Mouse (Mus musculus) erythroblast, embryonic 14.5 days (primary cell): ENCODE data around the gene Fam19a4. TPM values are rescaled to one million over a fixed set of nuclear protein-coding genes. Genes with fewer than 3 reads are reported as not detected.

ENCODE experiments used
- H3K27me3 ChIP-seq: 2 replicates; pipeline ENCODE4 v1.6.1; 2012; ENCODE audit warnings: inconsistent platforms; ENCODE audit not compliant: control insufficient read depth
- H3K36me3 ChIP-seq: 2 replicates; pipeline ENCODE4 v1.6.1; 2012; ENCODE audit warnings: mild to moderate bottlenecking, inconsistent platforms; ENCODE audit not compliant: control insufficient read depth
- H3K4me1 ChIP-seq: 2 replicates; pipeline ENCODE4 v1.6.1; 2012; ENCODE audit warnings: inconsistent platforms; ENCODE audit not compliant: control insufficient read depth
- H3K4me3 ChIP-seq: replicated peaks from 2 replicates; pipeline ENCODE3; 2012; ENCODE audit warnings: moderate library complexity, mild to moderate bottlenecking, inconsistent platforms
- H3K9me3 ChIP-seq: 2 replicates; pipeline ENCODE4 v1.6.1; 2012; ENCODE audit warnings: low read length, inconsistent platforms, mixed read lengths; ENCODE audit not compliant: control insufficient read depth
- GATA1 ChIP-seq: IDR thresholded peaks from 2 replicates; pipeline ENCODE4 v1.6.1; 2012; ENCODE audit warnings: low read length, inconsistent platforms, mixed read lengths
- TAL1 ChIP-seq: IDR thresholded peaks from 3 replicates; pipeline ENCODE4 v1.6.1; 2012; ENCODE audit warnings: low read length, inconsistent platforms, mixed read lengths
- polyA plus RNA-seq: library from polyadenylated mRNA; stranded (reverse); fragments of >175 nt; gene quantifications from 2 replicates; pipeline ENCODE4 v1.2.3, GENCODE M21; 2012

Fam19a4 gene
- polyA plus RNA-seq, 1 experiment: not detected

DNA sequence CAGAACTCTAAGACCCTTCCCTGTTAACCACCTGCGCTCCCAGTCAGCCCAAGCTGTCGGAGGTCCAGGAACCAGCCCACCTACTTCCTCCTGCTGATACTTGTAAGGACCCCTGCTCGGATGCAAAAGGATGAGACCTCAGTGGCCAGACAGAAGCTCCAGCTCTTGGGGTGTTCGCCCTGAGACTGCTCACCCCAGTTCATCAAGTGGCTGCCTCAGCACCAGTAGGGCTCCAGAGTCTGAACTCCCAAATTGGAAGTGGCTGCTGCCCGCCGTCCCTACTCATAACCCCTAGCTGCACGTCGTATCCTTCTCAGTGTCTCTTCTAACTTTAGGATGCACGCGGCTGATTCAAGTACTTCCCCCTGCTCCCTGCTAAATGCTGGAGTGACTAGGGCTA, 614 bp downstream of the Fam19a4 start:
- H3K27me3 ChIP-seq: peaks cover 26% of the 10 kb centered on the region
- H3K4me1 ChIP-seq: no peaks in the 10 kb centered on the region
- no peaks in the 10 kb centered on the region for H3K36me3 ChIP-seq
- TF ChIP-seq TAL1: no peak
- no peak for TF ChIP-seq GATA1
- no peak overlapping the region for H3K4me3 ChIP-seq
- no peaks in the 10 kb centered on the region for H3K9me3 ChIP-seq

GRCm38 (mm10) chr6:97052196-97052770, 7.9 kb downstream of the Fam19a4 start:
- H3K4me1 ChIP-seq: no peaks in the 10 kb centered on the region
- no peaks in the 10 kb centered on the region for H3K9me3 ChIP-seq
- no peak for TF ChIP-seq GATA1
- TF ChIP-seq TAL1: no peak
- no peak overlapping the region for H3K4me3 ChIP-seq
- no peaks in the 10 kb centered on the region for H3K27me3 ChIP-seq
- no peaks in the 10 kb centered on the region for H3K36me3 ChIP-seq

DNA sequence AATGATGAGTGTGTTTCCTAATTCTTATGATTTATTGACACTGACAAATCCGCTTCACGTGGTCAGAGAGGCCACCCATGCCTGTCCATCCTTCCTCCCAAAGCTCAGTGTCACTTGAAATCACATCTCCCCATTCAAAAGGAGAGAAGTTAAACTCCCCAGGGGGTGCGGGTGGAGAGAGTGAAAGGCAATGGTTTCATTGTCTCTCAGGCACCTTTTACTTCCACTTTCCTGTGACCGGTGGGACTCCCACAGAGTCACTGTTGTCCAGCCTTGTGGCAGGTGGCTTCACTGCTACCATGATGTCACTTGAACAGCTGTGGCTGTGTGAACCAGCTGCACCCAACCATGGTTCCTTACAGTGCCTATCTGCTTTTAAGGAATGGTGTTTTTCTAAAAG, 11.8 kb downstream of the Fam19a4 start:
- TF ChIP-seq GATA1 (no peak), TAL1 (no peak)
- H3K4me1 ChIP-seq: no peaks in the 10 kb centered on the region
- H3K27me3 ChIP-seq: no peaks in the 10 kb centered on the region
- H3K36me3 ChIP-seq: no peaks in the 10 kb centered on the region
- H3K4me3 ChIP-seq: no peak overlapping the region
- no peaks in the 10 kb centered on the region for H3K9me3 ChIP-seq

DNA sequence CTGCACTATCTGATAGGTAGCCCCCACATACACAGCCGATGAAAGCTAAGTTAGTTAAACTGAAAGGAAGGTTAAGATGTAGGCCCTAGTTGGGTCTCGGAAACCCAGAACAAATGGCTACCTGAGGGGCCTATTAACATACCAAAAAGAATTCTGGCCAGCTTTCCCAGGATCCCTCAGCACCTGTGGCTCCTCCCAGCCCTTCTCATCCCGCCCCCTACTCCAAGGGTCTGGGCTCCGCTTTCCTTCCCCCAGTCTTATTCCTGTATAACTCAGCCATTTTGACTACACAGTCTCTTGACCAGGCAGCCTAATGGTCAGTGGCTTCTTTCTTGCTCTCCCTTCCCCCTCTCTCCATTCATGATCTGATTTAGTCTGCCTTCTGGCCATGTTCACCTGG, 13.7 kb downstream of the Fam19a4 start:
- no peak overlapping the region for H3K4me3 ChIP-seq
- no peak for TF ChIP-seq TAL1
- TF ChIP-seq GATA1: no peak
- no peaks in the 10 kb centered on the region for H3K36me3 ChIP-seq
- no peaks in the 10 kb centered on the region for H3K9me3 ChIP-seq
- no peaks in the 10 kb centered on the region for H3K4me1 ChIP-seq
- H3K27me3 ChIP-seq: no peaks in the 10 kb centered on the region

GRCm38 (mm10) chr6:97027110-97027677, 33.0 kb downstream of the Fam19a4 start:
- H3K4me1 ChIP-seq: no peaks in the 10 kb centered on the region

GRCm38 (mm10) chr6:97019323-97019722, 40.9 kb downstream of the Fam19a4 start:
- no peaks in the 10 kb centered on the region for H3K27me3 ChIP-seq
- H3K4me1 ChIP-seq: no peaks in the 10 kb centered on the region
- H3K36me3 ChIP-seq: no peaks in the 10 kb centered on the region
- no peak for TF ChIP-seq GATA1
- TF ChIP-seq TAL1: no peak
- no peaks in the 10 kb centered on the region for H3K9me3 ChIP-seq
- H3K4me3 ChIP-seq: no peak overlapping the region

More at GRCm38 (mm10) chr6:97027110-97027677, 33.0 kb downstream of the Fam19a4 start:
- Histone ChIP-seq H3K36me3 (no peaks in the 10 kb centered on the region), H3K9me3 (no peaks in the 10 kb centered on the region), H3K27me3 (no peaks in the 10 kb centered on the region), H3K4me3 (no peak overlapping the region)
- no peak for TF ChIP-seq GATA1
- no peak for TF ChIP-seq TAL1

GRCm38 (mm10) chr6:97016711-97017110, 43.5 kb downstream of the Fam19a4 start:
- H3K4me3 ChIP-seq: no peak overlapping the region
- H3K36me3 ChIP-seq: no peaks in the 10 kb centered on the region
- H3K9me3 ChIP-seq: no peaks in the 10 kb centered on the region
- TF ChIP-seq TAL1: no peak
- TF ChIP-seq GATA1: no peak
- no peaks in the 10 kb centered on the region for H3K27me3 ChIP-seq
- no peaks in the 10 kb centered on the region for H3K4me1 ChIP-seq

DNA sequence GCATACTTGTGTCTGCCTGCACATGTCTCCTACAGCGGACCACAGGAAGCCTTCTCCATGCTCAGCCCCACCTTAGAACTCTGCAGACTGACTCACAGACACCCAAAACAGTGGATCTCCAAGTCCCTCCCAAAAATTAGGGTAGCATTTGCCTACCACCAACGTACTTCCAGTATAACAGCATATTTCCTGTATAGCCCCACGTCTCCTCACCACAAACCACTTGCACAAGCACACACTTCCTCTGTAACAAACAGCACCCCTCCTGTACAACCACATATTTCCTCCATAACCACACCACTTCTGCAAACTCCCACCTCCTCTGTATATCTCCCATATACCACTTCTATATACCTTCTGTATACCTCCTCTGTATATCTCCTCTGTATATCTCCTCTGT, 44.2 kb downstream of the Fam19a4 start:
- Histone ChIP-seq H3K9me3 (no peaks in the 10 kb centered on the region), H3K4me3 (no peak overlapping the region), H3K36me3 (no peaks in the 10 kb centered on the region), H3K4me1 (no peaks in the 10 kb centered on the region), H3K27me3 (no peaks in the 10 kb centered on the region)
- TF ChIP-seq GATA1 (no peak), TAL1 (no peak)

DNA sequence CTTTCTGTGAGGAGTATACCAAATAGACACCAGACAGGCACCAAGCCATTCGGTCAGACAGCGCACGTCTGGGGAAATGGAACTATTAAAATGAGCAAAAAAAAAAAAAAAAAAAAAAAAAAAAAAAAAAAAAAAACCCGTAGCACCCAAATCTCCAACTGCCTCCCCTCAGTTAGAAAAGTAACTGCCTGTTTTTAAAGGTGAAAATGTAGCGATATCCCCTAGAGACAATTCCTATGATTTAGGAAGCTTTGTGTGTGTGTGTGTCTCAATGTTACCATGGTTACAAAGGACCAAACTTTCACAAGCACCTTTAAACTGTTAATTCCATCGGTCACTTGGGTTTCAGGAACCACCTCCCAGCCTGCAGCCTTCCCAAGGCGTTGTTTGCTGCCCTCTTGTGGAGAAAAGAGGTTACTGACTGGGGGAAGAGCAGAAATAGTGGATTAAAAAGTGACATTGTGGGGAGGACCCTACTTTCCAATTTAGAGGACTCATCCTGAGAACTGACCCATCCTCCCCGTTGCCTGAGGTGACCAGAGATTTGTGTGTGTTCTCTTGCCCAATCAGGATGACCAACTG, 53.6 kb downstream of the Fam19a4 start:
- H3K4me1 ChIP-seq: no peaks in the 10 kb centered on the region
- no peaks in the 10 kb centered on the region for H3K36me3 ChIP-seq
- H3K27me3 ChIP-seq: no peaks in the 10 kb centered on the region
- H3K4me3 ChIP-seq: no peak overlapping the region
- TF ChIP-seq GATA1 (no peak), TAL1 (no peak; the same call in 2 of the 3 replicates)
- H3K9me3 ChIP-seq: no peaks in the 10 kb centered on the region
